In the genomic region with DNA sequence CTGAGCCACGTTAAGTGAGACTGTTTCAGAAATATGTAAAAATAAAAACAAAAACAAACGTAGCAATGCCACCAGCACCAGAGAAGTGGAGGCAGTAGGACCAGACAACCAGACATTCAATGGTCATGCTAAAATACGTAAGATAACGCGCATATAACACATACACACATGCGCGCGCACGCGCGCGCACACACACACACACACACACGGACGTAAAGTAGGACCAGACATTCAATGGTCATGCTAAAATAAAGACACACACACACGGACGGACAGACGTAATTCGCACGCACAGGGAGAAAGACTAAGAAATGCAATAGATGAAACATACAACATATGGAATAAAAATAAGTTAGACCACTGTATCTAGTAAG, we compare ENCODE assay signal across 8 mouse cellular contexts. TPM values are rescaled to one million over a fixed set of nuclear protein-coding genes. Genes with fewer than 3 reads are reported as not detected.
A peak's percentile ranks its signal among the peaks of the same experiment; 100 is the strongest.
DNase-seq lines count a peak whose midpoint lies in the region; ATAC-seq lines count a peak whose summit lies in the region.

No protein-coding gene starts in this region.

- peak overlapping the region; percentile 56 for H3K9ac ChIP-seq in forebrain, embryonic 14.5 days (ENCODE audit: low read length)
- H3K9ac ChIP-seq in hindbrain, embryonic 16.5 days (ENCODE audit: low read depth, low read length), result peak overlapping the region; percentile 62; the same call in 1 of the 2 replicates
- H3K9ac ChIP-seq in limb, embryonic 15.5 days, result peak overlapping the region; percentile 50; the same call in 1 of the 2 replicates
- peak overlapping the region; percentile 59 for H3K9ac ChIP-seq in midbrain, embryonic 13.5 days (replicated peaks)

- peaks cover 13% of the 10 kb centered on the region; the same call in 1 of the 2 replicates for H3K36me3 ChIP-seq in forebrain, embryonic 14.5 days (ENCODE audit: control insufficient read depth, insufficient read depth, low read length)
- H3K36me3 ChIP-seq in hindbrain, embryonic 16.5 days (ENCODE audit: control insufficient read depth, insufficient read depth, low read length), result no peaks in the 10 kb centered on the region
- peaks cover 3% of the 10 kb centered on the region for H3K36me3 ChIP-seq in limb, embryonic 15.5 days
- no peaks in the 10 kb centered on the region; the same call in 1 of the 2 replicates for H3K36me3 ChIP-seq in midbrain, embryonic 13.5 days

- WGBS in forebrain, embryonic 14.5 days, result 41% methylated on average over 19 of the region's 19 CpGs
- 29% methylated on average over 19 of the region's 19 CpGs for WGBS in hindbrain, embryonic 16.5 days
- 25% methylated on average over 19 of the region's 19 CpGs for WGBS in limb, embryonic 15.5 days
- WGBS in midbrain, embryonic 13.5 days, result 47% methylated on average over 19 of the region's 19 CpGs

- H3K27me3 ChIP-seq in forebrain, embryonic 14.5 days (replicated peaks; ENCODE audit: control insufficient read depth, insufficient read depth, low read length), result no peaks in the 10 kb centered on the region
- H3K27me3 ChIP-seq in hindbrain, embryonic 16.5 days (replicated peaks; ENCODE audit: control insufficient read depth, insufficient read depth, low read length), result no peaks in the 10 kb centered on the region
- H3K27me3 ChIP-seq in limb, embryonic 15.5 days, result no peaks in the 10 kb centered on the region
- no peaks in the 10 kb centered on the region for H3K27me3 ChIP-seq in midbrain, embryonic 13.5 days

- peak overlapping the region; percentile 39 for H3K4me3 ChIP-seq in forebrain, embryonic 14.5 days (ENCODE audit: low read depth, low read length)
- H3K4me3 ChIP-seq in hindbrain, embryonic 16.5 days (ENCODE audit: low read length), result peak overlapping the region; percentile 49
- H3K4me3 ChIP-seq in limb, embryonic 15.5 days, result peak overlapping the region; percentile 46
- H3K4me3 ChIP-seq in midbrain, embryonic 13.5 days (replicated peaks), result peak overlapping the region; percentile 48

- H3K27ac ChIP-seq in forebrain, embryonic 14.5 days (ENCODE audit: low read depth, low read length), result peak overlapping the region; percentile 89; the same call in 1 of the 2 replicates
- peak overlapping the region; percentile 87 for H3K27ac ChIP-seq in hindbrain, embryonic 16.5 days (ENCODE audit: low read depth, low read length)
- peak overlapping the region; percentile 95 for H3K27ac ChIP-seq in limb, embryonic 15.5 days
- peak overlapping the region; percentile 89 for H3K27ac ChIP-seq in midbrain, embryonic 13.5 days

- peak; percentile 42 for DNase-seq in layer of hippocampus, adult 9-11 months
- no peak for DNase-seq in layer of hippocampus, adult 11-12 months (ENCODE audit: low spot score)
- DNase-seq in cerebellum, adult 11 months, result peak; percentile 50
- peak; percentile 37 for DNase-seq in forebrain, embryonic 14.5 days (ENCODE audit: low spot score)
- DNase-seq in spleen, postnatal 36 days (ENCODE audit: low spot score in 2 of 2), result peak; percentile 46 to 69

- no peaks in the 10 kb centered on the region for H3K9me3 ChIP-seq in forebrain, embryonic 14.5 days (replicated peaks; ENCODE audit: control insufficient read depth, low read length)
- H3K9me3 ChIP-seq in hindbrain, embryonic 16.5 days (ENCODE audit: control insufficient read depth, low read length), result no peaks in the 10 kb centered on the region
- no peaks in the 10 kb centered on the region for H3K9me3 ChIP-seq in limb, embryonic 15.5 days
- no peaks in the 10 kb centered on the region for H3K9me3 ChIP-seq in midbrain, embryonic 13.5 days

- H3K4me2 ChIP-seq in forebrain, embryonic 14.5 days (ENCODE audit: low read length), result peak overlapping the region; percentile 57
- H3K4me2 ChIP-seq in hindbrain, embryonic 16.5 days (ENCODE audit: low read length), result peak overlapping the region; percentile 53
- H3K4me2 ChIP-seq in limb, embryonic 15.5 days, result peak overlapping the region; percentile 50
- peak overlapping the region; percentile 59 for H3K4me2 ChIP-seq in midbrain, embryonic 13.5 days (replicated peaks)

- no peaks in the 10 kb centered on the region; the same call in 1 of the 2 replicates for H3K4me1 ChIP-seq in forebrain, embryonic 14.5 days (ENCODE audit: control insufficient read depth, insufficient read depth, low read length)
- H3K4me1 ChIP-seq in hindbrain, embryonic 16.5 days (ENCODE audit: control insufficient read depth, insufficient read depth, low read depth, low read length), result no peaks in the 10 kb centered on the region; the same call in 1 of the 2 replicates
- H3K4me1 ChIP-seq in limb, embryonic 15.5 days, result 0 out of 2 replicates have a peak, but pooled peaks cover 4% of the 10 kb centered on the region
- peaks cover 17% of the 10 kb centered on the region for H3K4me1 ChIP-seq in midbrain, embryonic 13.5 days (replicated peaks)

- peak; percentile 16 for ATAC-seq in forebrain, embryonic 14.5 days
- peak; percentile 2; the same call in 1 of the 2 replicates for ATAC-seq in hindbrain, embryonic 16.5 days
- ATAC-seq in limb, embryonic 15.5 days (ENCODE audit: insufficient number of reproducible peaks, low FRiP score, low TSS enrichment, low read depth), result peak; percentile 36; the same call in 1 of the 2 replicates
- ATAC-seq in midbrain, embryonic 13.5 days, result peak; percentile 10; the same call in 1 of the 2 replicates

RNA-seq across cellular contexts. Expression of a gene that starts 14.2 kb away (rescaled TPM):
- polyA plus RNA-seq in forebrain, embryonic 14.5 days (2014; fragmentation: Nextera tagmentation; extraction: Ambion mirVana), result not detected in 2 replicates
- polyA plus RNA-seq in hindbrain, embryonic 16.5 days (2015; fragmentation: Nextera tagmentation; extraction: Ambion mirVana), result not detected in 2 replicates
- polyA plus RNA-seq in limb, embryonic 15.5 days (2015; fragmentation: Nextera tagmentation; extraction: Ambion mirVana), result not detected in 2 replicates
- not detected in 2 replicates for polyA plus RNA-seq in midbrain, embryonic 13.5 days (2015; fragmentation: Nextera tagmentation; extraction: Ambion mirVana)
